Mouse (Mus musculus) hindbrain, embryonic 12.5 days (tissue): Measurements from ENCODE around the gene Fgf10. TPM values are rescaled to one million over a fixed set of nuclear protein-coding genes. Genes with fewer than 3 reads are reported as not detected.

ENCODE experiments used
- ATAC-seq: fragments of 200-750 bp; cut with Nextera tagmentation; 2 replicates; pipeline ENCODE4 v1.8.0; 2017; ENCODE audit warnings: moderate TSS enrichment; ENCODE audit not compliant: low FRiP score
- H3K27ac ChIP-seq: fragments of 300-500 bp; sonication (generic); 2 replicates; pipeline ENCODE4 v1.5.1; 2016; ENCODE audit warnings: mild to moderate bottlenecking
- H3K27me3 ChIP-seq: fragments of 300-500 bp; sonication (generic); 2 replicates; pipeline ENCODE4 v1.6.1; 2016; ENCODE audit warnings: mild to moderate bottlenecking
- H3K36me3 ChIP-seq: fragments of 300-500 bp; sonication (generic); 2 replicates; pipeline ENCODE4 v1.6.1; 2016; ENCODE audit warnings: mild to moderate bottlenecking
- H3K4me1 ChIP-seq: fragments of 300-500 bp; sonication (generic); 2 replicates; pipeline ENCODE4 v1.6.1; 2016
- H3K4me2 ChIP-seq: fragments of 300-500 bp; sonication (generic); replicated peaks from 2 replicates; pipeline ENCODE4 v1.6.1; 2016; ENCODE audit warnings: mild to moderate bottlenecking
- H3K4me3 ChIP-seq: fragments of 300-500 bp; sonication (generic); 2 replicates; pipeline ENCODE4 v1.5.1; 2016; ENCODE audit warnings: mild to moderate bottlenecking
- H3K9ac ChIP-seq: fragments of 300-500 bp; sonication (generic); 2 replicates; pipeline ENCODE4 v1.6.1; 2016; ENCODE audit warnings: mild to moderate bottlenecking, moderate library complexity
- H3K9me3 ChIP-seq: fragments of 300-500 bp; sonication (generic); replicated peaks from 2 replicates; pipeline ENCODE4 v1.6.1; 2016; ENCODE audit warnings: mild to moderate bottlenecking
- WGBS: fragments of 180-500 bp; shearing (Covaris S2); methylation state at CpG from one replicate; pipeline ENCODE4 v1.1.7; 2016; 5-methylcytosine and 5-hydroxymethylcytosine counted together
- polyA plus RNA-seq: library from polyadenylated mRNA; unstranded; fragments of >200 nt; fragmentation: Nextera tagmentation; extraction: Ambion mirVana; gene quantifications from 2 replicates; pipeline ENCODE4 v1.2.1, GENCODE M21; 2016

Gene Fgf10
- polyA plus RNA-seq, 1 experiment from 2014 or later: 6.3 TPM

DNA sequence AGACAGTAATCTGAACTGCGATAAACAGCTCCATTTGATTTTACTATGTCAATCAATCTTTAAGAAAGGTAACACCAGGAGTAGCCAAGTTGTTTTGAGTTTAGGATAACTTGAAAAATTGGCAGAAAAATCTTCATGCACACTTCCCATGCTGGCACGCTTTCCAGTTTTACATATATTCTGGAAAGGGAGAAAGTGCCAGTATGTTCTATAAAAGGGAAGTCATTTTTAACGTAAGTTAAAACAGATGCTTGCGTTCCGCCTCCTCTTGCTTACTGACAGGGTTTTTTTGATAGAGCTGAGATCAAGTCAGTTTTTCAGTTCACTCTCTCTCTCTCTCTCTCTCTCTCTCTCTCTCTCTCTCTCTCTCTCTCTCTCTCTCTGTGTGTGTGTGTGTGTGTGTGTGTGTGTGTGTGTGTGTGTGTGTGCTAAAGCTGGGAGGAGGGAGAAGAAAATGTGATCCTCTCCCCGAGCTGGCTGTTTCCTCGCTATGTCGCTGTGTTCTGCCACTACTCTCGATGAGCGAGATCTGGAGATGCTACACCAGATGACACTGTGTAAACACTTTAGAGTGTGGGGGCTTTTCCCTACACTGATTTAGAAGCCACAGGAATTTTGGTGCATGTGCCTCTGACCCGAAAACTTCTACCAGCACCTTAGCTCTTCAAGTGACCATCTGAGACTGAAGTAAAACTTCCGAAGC lies 62.4 kb downstream of the Fgf10 start:
- Histone ChIP-seq H3K36me3 (no peaks in the 10 kb centered on the region), H3K4me1 (no peaks in the 10 kb centered on the region), H3K4me3 (no peak overlapping the region), H3K9me3 (no peaks in the 10 kb centered on the region), H3K27ac (no peak overlapping the region), H3K27me3 (no peaks in the 10 kb centered on the region), H3K9ac (no peak overlapping the region), H3K4me2 (no peak overlapping the region)
- WGBS: 67% methylated on average over 12 of the region's 12 CpGs
- no peak for ATAC-seq

GRCm38 (mm10) chr13:118739854-118740411 lies 70.3 kb downstream of the Fgf10 start:
- H3K27me3 ChIP-seq: no peaks in the 10 kb centered on the region
- WGBS: 85% methylated on average over 2 of the region's 2 CpGs
- H3K27ac ChIP-seq: no peak overlapping the region
- no peaks in the 10 kb centered on the region for H3K36me3 ChIP-seq
- H3K4me3 ChIP-seq: no peak overlapping the region
- no peak for ATAC-seq
- H3K9me3 ChIP-seq: no peaks in the 10 kb centered on the region
- no peak overlapping the region for H3K4me2 ChIP-seq
- no peak overlapping the region for H3K9ac ChIP-seq
- H3K4me1 ChIP-seq: no peaks in the 10 kb centered on the region

GRCm38 (mm10) chr13:118742788-118743187 lies 73.2 kb downstream of the Fgf10 start:
- no peaks in the 10 kb centered on the region for H3K9me3 ChIP-seq
- H3K27ac ChIP-seq: no peak overlapping the region
- 89% methylated on average over 4 of the region's 4 CpGs for WGBS
- no peak for ATAC-seq
- H3K4me2 ChIP-seq: no peak overlapping the region
- H3K9ac ChIP-seq: no peak overlapping the region
- no peaks in the 10 kb centered on the region for H3K27me3 ChIP-seq
- H3K4me3 ChIP-seq: no peak overlapping the region
- no peaks in the 10 kb centered on the region for H3K4me1 ChIP-seq
- no peaks in the 10 kb centered on the region for H3K36me3 ChIP-seq

GRCm38 (mm10) chr13:118744806-118745205 lies 75.2 kb downstream of the Fgf10 start:
- H3K4me2 ChIP-seq: no peak overlapping the region
- 89% methylated on average over 7 of the region's 7 CpGs for WGBS
- no peaks in the 10 kb centered on the region for H3K9me3 ChIP-seq
- no peak overlapping the region for H3K4me3 ChIP-seq
- no peak for ATAC-seq
- H3K4me1 ChIP-seq: no peaks in the 10 kb centered on the region
- H3K9ac ChIP-seq: no peak overlapping the region
- H3K27ac ChIP-seq: no peak overlapping the region
- H3K36me3 ChIP-seq: no peaks in the 10 kb centered on the region
- H3K27me3 ChIP-seq: no peaks in the 10 kb centered on the region

- ATAC-seq: no peak
- no peak overlapping the region for H3K4me3 ChIP-seq
- 78% methylated on average over 4 of the region's 4 CpGs for WGBS
Measured at GRCm38 (mm10) chr13:118746427-118746826, 76.8 kb downstream of the Fgf10 start.

GRCm38 (mm10) chr13:118754024-118754423 lies 84.4 kb downstream of the Fgf10 start:
- H3K4me3 ChIP-seq: no peak overlapping the region
- H3K4me2 ChIP-seq: no peak overlapping the region
- WGBS: 85% methylated on average over 4 of the region's 4 CpGs

More at GRCm38 (mm10) chr13:118746427-118746826, 76.8 kb downstream of the Fgf10 start:
- Histone ChIP-seq H3K9me3 (no peaks in the 10 kb centered on the region), H3K27ac (no peak overlapping the region), H3K9ac (no peak overlapping the region), H3K4me1 (no peaks in the 10 kb centered on the region), H3K27me3 (no peaks in the 10 kb centered on the region), H3K36me3 (no peaks in the 10 kb centered on the region), H3K4me2 (no peak overlapping the region)

DNA sequence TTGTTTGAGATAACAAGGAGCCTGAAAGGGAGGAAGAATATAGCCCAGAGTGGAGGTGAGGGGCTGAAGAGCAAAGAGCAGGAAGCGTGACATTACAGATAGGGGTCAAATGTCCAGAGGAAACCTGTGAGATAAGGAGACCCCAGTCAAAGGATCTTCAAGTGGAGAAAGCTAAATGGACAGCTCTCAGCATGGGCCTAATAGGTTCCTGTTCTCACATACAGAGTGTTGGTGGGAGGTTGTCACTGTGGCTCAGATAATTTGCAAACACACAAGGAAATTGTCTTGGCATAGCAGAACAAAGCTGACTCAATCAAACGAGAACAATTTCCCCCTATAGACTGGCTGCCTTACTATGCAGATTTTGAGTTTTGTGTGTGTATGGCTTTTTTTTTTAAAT lies 89.4 kb downstream of the Fgf10 start:
- no peak for ATAC-seq
- no peaks in the 10 kb centered on the region for H3K36me3 ChIP-seq
- no peaks in the 10 kb centered on the region for H3K4me1 ChIP-seq
- H3K9ac ChIP-seq: no peak overlapping the region
- no peaks in the 10 kb centered on the region for H3K27me3 ChIP-seq
- no peak overlapping the region for H3K27ac ChIP-seq
- no peak overlapping the region for H3K4me2 ChIP-seq
- 12% methylated on average over 2 of the region's 2 CpGs for WGBS
- H3K9me3 ChIP-seq: no peaks in the 10 kb centered on the region
- no peak overlapping the region for H3K4me3 ChIP-seq

More at GRCm38 (mm10) chr13:118754024-118754423, 84.4 kb downstream of the Fgf10 start:
- Histone ChIP-seq H3K4me1 (no peaks in the 10 kb centered on the region), H3K9me3 (no peaks in the 10 kb centered on the region), H3K36me3 (no peaks in the 10 kb centered on the region), H3K9ac (no peak overlapping the region), H3K27me3 (no peaks in the 10 kb centered on the region), H3K27ac (no peak overlapping the region)
- ATAC-seq: no peak

- no peak overlapping the region for H3K27ac ChIP-seq
- no peak overlapping the region for H3K9ac ChIP-seq
- H3K4me1 ChIP-seq: no peaks in the 10 kb centered on the region
- no peaks in the 10 kb centered on the region for H3K9me3 ChIP-seq
- 92% methylated on average over 2 of the region's 2 CpGs for WGBS
- H3K36me3 ChIP-seq: no peaks in the 10 kb centered on the region
- no peak overlapping the region for H3K4me3 ChIP-seq
- H3K27me3 ChIP-seq: no peaks in the 10 kb centered on the region
- H3K4me2 ChIP-seq: no peak overlapping the region
- ATAC-seq: no peak
Measured at GRCm38 (mm10) chr13:118762982-118763381, 93.4 kb downstream of the Fgf10 start.

DNA sequence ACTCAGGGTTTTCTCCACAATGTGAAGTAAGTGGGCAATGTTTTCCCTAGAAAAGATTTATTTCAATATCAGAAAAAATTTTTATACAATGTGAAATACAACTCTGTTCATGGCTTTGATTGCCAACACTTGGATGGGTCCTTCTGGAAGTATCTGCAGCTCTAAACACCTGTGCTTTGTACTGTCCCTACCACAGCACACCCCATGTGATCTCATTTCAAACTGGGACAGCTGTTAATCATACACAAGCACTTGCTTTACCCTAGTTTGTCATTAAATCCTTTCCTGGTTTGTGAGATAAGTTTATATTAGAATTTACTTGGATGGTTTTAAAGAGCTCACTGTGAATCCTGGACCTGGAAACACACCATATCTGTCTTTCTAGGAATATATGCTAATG lies 102.6 kb downstream of the Fgf10 start:
- Histone ChIP-seq H3K9me3 (no peaks in the 10 kb centered on the region), H3K4me1 (no peaks in the 10 kb centered on the region), H3K27me3 (no peaks in the 10 kb centered on the region), H3K27ac (no peak overlapping the region), H3K4me2 (no peak overlapping the region), H3K9ac (no peak overlapping the region), H3K4me3 (no peak overlapping the region), H3K36me3 (no peaks in the 10 kb centered on the region)
- no peak for ATAC-seq

GRCm38 (mm10) chr13:118775148-118775547 lies 105.6 kb downstream of the Fgf10 start:
- Histone ChIP-seq H3K27me3 (no peaks in the 10 kb centered on the region), H3K9ac (no peak overlapping the region), H3K4me2 (no peak overlapping the region), H3K9me3 (no peaks in the 10 kb centered on the region), H3K27ac (no peak overlapping the region), H3K4me1 (no peaks in the 10 kb centered on the region), H3K36me3 (no peaks in the 10 kb centered on the region), H3K4me3 (no peak overlapping the region)
- no peak for ATAC-seq
- 55% methylated on average over 1 of the region's 1 CpGs for WGBS

GRCm38 (mm10) chr13:118779161-118779560 lies 109.6 kb downstream of the Fgf10 start:
- Histone ChIP-seq H3K4me1 (no peaks in the 10 kb centered on the region), H3K9ac (no peak overlapping the region), H3K27me3 (no peaks in the 10 kb centered on the region), H3K9me3 (no peaks in the 10 kb centered on the region), H3K36me3 (no peaks in the 10 kb centered on the region), H3K4me3 (no peak overlapping the region), H3K27ac (no peak overlapping the region), H3K4me2 (no peak overlapping the region)
- ATAC-seq: no peak
- 94% methylated on average over 2 of the region's 2 CpGs for WGBS

GRCm38 (mm10) chr13:118791753-118792152 lies 122.2 kb downstream of the Fgf10 start:
- ATAC-seq: no peak

DNA sequence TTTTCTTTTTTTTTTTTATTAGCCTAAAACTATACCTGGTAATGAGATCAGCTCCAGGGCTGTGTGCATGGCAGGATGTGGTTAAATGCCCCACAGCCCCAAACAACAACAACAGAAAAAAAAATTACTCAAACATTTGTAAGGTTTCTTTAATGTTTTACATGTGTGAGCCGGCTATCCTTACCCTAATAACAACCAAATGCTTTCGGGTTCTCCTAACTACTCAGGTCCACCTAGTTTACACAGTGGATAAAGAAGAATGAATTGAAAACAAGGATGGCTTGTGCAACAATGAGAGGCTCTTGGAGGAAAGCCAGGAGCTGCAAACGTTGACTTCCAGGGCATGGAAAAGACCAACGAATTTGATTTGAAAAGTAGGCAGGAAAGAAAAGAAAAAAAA lies 122.6 kb downstream of the Fgf10 start:
- 48% methylated on average over 4 of the region's 4 CpGs for WGBS
- H3K36me3 ChIP-seq: no peaks in the 10 kb centered on the region
- no peak overlapping the region for H3K4me2 ChIP-seq
- no peak overlapping the region for H3K27ac ChIP-seq
- H3K4me1 ChIP-seq: no peaks in the 10 kb centered on the region
- no peak for ATAC-seq
- no peaks in the 10 kb centered on the region for H3K27me3 ChIP-seq
- no peak overlapping the region for H3K4me3 ChIP-seq
- H3K9ac ChIP-seq: no peak overlapping the region
- H3K9me3 ChIP-seq: no peaks in the 10 kb centered on the region

More at GRCm38 (mm10) chr13:118791753-118792152, 122.2 kb downstream of the Fgf10 start:
- no peak overlapping the region for H3K4me2 ChIP-seq
- no peak overlapping the region for H3K9ac ChIP-seq
- 69% methylated on average over 4 of the region's 4 CpGs for WGBS
- no peaks in the 10 kb centered on the region for H3K27me3 ChIP-seq
- H3K4me1 ChIP-seq: no peaks in the 10 kb centered on the region
- no peak overlapping the region for H3K4me3 ChIP-seq
- no peaks in the 10 kb centered on the region for H3K36me3 ChIP-seq
- H3K27ac ChIP-seq: no peak overlapping the region
- no peaks in the 10 kb centered on the region for H3K9me3 ChIP-seq
